Mouse (Mus musculus): ENCODE data around the gene Spib. TPM values are rescaled to one million over a fixed set of nuclear protein-coding genes. Genes with fewer than 3 reads are reported as not detected.

Gene Spib
- polyA plus RNA-seq, 1 experiment from 2014 or later = not detected

DNA sequence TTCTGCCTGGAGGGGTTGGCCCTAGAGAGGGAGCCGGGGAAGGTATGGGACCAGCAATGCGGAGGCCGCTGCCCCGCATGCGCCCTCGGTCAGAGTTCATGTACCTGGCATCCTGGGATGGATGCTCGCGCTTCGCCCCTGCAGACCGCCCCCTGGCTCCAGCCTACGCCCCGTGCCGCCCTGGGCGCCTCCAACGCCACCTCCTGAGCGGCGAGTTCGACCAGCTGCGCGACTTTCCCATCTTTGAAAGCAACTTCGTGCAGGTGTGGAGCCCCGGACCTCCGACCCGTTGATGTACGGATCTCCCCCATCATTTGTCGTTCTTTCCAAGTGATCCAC is 35.1 kb downstream of the Spib start:
- Histone ChIP-seq H3K36me3 (ENCODE audit: control insufficient read depth, insufficient read depth, low read length) (peaks cover 5% of the 10 kb centered on the region), H3K9ac (ENCODE audit: low read length) (peak overlapping the region; percentile 93), H3K27me3 (ENCODE audit: control insufficient read depth, insufficient read depth, low read length) (no peaks in the 10 kb centered on the region), H3K9me3 (ENCODE audit: control insufficient read depth, low read length) (no peaks in the 10 kb centered on the region), H3K4me3 (ENCODE audit: low read depth, low read length) (peak overlapping the region; percentile 76), H3K4me1 (ENCODE audit: control insufficient read depth, insufficient read depth, low read length) (peaks cover 10% of the 10 kb centered on the region), H3K27ac (ENCODE audit: low read depth, low read length) (peak overlapping the region; percentile 85), H3K4me2 (peak overlapping the region; percentile 83)
- DNase-seq (ENCODE audit: low spot score, missing footprints) (no peak), ATAC-seq (ENCODE audit: low FRiP score) (no peak)
- under 1% methylated on average over 26 of the region's 26 CpGs for WGBS

DNA sequence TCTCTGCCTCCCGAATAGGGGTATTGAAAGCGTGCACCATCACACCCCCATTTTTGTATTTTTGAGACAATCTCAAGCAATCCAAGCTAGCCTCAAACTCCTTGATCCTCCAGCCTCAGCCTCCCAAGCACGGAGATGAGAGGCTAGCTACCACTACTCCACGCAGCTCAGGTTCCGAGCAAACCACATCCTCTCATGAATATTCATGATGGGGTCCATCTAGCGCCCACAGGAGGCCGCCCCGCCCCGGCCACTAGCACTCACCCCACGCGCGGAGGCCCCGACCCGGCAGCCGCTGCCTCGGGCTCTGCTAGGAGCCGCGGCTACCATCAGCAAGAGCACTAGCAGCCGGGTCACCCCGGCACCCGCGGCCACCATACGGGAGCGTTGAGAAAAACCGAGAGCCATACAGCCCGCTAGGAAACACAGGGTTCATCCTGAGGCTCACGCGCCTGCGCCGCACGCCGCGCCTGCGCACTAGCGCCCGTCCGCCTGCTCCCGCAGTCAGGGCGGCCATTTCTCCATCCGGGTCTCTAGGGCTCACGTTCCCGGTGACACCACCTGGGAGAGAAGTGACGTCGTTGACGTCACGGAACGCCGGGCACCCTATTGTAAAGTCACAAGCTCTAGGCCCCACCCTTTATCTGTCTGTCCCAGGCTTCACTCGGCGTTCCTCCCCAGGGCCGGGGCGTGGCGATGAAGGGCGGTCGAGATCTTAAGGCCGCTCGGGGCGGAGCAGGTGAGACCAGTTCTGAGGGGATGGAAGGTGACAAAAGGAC is 35.7 kb downstream of the Spib start, which contains the start of the genes Emc10 and Fam71e1:
Gene Emc10, minus strand, starts transcription at position 538 of the 779 bp plus-strand sequence.
Gene Fam71e1, plus strand, starts transcription at position 590 of the 779 bp plus-strand sequence.
- DNase-seq (ENCODE audit: low spot score, missing footprints) = peak; percentile 100
- ATAC-seq (ENCODE audit: low FRiP score) = peak; percentile 96
- Histone ChIP-seq H3K9ac (ENCODE audit: low read length) (peak within 1 kb of the TSS; percentile 93), H3K4me3 (ENCODE audit: low read depth, low read length) (peak within 1 kb of the TSS; percentile 76), H3K4me2 (peak within 1 kb of the TSS; percentile 83), H3K4me1 (ENCODE audit: control insufficient read depth, insufficient read depth, low read length) (peaks cover 10% of the 10 kb centered on the region), H3K27me3 (ENCODE audit: control insufficient read depth, insufficient read depth, low read length) (no peaks in the 10 kb centered on the region), H3K27ac (ENCODE audit: low read depth, low read length) (peak within 1 kb of the TSS; percentile 85), H3K9me3 (ENCODE audit: control insufficient read depth, low read length) (no peaks in the 10 kb centered on the region), H3K36me3 (ENCODE audit: control insufficient read depth, insufficient read depth, low read length) (peaks cover 10% of the 10 kb centered on the region)
- 1% methylated on average over 58 of the region's 58 CpGs for WGBS

DNA sequence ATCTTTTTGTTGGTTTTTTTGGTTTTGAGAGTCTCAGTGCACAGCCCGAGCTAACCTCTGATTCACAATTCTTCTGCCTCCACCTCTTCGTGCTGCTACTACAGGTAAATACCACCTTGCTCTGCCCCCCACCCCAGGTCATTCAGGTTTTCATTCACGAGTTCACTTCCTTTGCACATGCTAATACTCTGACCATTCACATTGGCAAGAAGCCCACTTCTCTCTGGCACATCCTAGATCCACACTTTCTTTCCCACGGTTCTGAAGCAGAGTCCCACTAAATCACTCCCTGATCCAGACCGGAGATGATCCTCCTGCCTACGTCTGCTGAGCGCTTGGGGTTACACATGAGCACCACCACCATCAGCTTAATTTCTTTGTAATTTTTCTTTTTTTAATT is 36.8 kb downstream of the Spib start:
- Histone ChIP-seq H3K9ac (ENCODE audit: low read length) (peak overlapping the region; percentile 93; the same call in 1 of the 2 replicates), H3K27ac (ENCODE audit: low read depth, low read length) (no peak overlapping the region), H3K4me1 (ENCODE audit: control insufficient read depth, insufficient read depth, low read length) (peaks cover 10% of the 10 kb centered on the region), H3K27me3 (ENCODE audit: control insufficient read depth, insufficient read depth, low read length) (no peaks in the 10 kb centered on the region), H3K36me3 (ENCODE audit: control insufficient read depth, insufficient read depth, low read length) (peaks cover 18% of the 10 kb centered on the region), H3K9me3 (ENCODE audit: control insufficient read depth, low read length) (no peaks in the 10 kb centered on the region), H3K4me3 (ENCODE audit: low read depth, low read length) (peak overlapping the region; percentile 76; the same call in 1 of the 2 replicates), H3K4me2 (peak overlapping the region; percentile 83)
- DNase-seq (ENCODE audit: low spot score, missing footprints) (peak; percentile 37), ATAC-seq (ENCODE audit: low FRiP score) (no peak)
- WGBS = 88% methylated on average over 7 of the region's 7 CpGs

DNA sequence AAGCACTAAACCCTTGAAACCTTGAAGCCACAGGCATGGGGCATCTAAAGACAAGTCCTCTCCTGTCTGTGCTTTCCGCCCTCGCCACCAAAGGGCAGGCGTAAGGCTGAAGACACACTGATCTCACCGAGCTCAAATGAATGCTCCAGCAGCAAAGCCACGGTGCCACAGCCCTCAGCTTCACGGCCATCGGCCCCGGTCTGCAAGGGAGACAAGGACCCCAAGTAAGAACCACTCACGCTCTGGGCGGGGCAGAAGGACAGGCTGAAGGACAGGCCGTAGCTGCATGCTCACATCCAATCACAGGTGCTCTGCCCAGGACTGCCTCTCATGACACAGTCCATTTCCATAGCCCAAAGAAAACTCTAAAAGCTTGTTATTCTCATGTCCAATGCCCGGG is 37.2 kb downstream of the Spib start:
- peaks cover 10% of the 10 kb centered on the region for H3K4me1 ChIP-seq (ENCODE audit: control insufficient read depth, insufficient read depth, low read length)
- no peak overlapping the region for H3K9ac ChIP-seq (ENCODE audit: low read length)
- 91% methylated on average over 12 of the region's 12 CpGs for WGBS
- no peaks in the 10 kb centered on the region for H3K27me3 ChIP-seq (ENCODE audit: control insufficient read depth, insufficient read depth, low read length)
- ATAC-seq (ENCODE audit: low FRiP score) = no peak
- no peak overlapping the region for H3K4me2 ChIP-seq
- H3K27ac ChIP-seq (ENCODE audit: low read depth, low read length) = no peak overlapping the region
- H3K36me3 ChIP-seq (ENCODE audit: control insufficient read depth, insufficient read depth, low read length) = peaks cover 18% of the 10 kb centered on the region
- peak; percentile 47 for DNase-seq (ENCODE audit: low spot score, missing footprints)
- no peaks in the 10 kb centered on the region for H3K9me3 ChIP-seq (ENCODE audit: control insufficient read depth, low read length)
- H3K4me3 ChIP-seq (ENCODE audit: low read depth, low read length) = no peak overlapping the region

DNA sequence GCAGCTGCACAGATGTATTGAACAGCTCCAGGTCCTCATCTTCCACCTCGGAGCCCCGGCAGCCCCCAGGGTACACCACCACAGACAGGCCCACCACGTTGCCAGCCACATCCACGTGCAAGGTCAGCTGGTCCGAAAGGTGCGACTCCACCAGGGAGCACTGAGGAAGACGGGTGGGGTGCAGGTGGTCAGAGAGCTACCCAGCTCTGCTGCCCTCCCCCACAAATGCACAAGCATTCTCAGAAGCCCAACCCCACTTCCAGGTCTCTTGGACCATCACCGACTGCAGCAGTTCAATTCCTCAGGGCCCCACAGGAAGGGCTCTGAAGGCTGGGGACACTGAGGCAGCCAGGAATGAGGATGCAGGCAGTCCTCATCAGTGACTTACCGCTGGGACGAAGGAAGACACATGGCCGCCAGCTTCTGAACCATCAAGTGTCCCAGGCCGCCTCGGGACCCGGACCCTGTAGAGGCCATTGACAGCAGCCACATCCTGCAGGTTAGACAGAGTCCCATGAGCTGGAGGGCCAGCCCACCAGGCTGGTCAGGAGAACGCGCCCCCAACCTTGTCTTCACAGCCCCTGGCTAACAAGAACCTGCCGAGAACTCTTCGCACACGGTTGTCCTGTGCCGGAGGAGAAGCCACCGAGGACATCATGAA is 39.6 kb downstream of the Spib start:
- Histone ChIP-seq H3K27ac (ENCODE audit: low read depth, low read length) (no peak overlapping the region), H3K36me3 (ENCODE audit: control insufficient read depth, insufficient read depth, low read length) (peaks cover 22% of the 10 kb centered on the region), H3K9me3 (ENCODE audit: control insufficient read depth, low read length) (no peaks in the 10 kb centered on the region), H3K27me3 (ENCODE audit: control insufficient read depth, insufficient read depth, low read length) (no peaks in the 10 kb centered on the region), H3K9ac (ENCODE audit: low read length) (no peak overlapping the region), H3K4me3 (ENCODE audit: low read depth, low read length) (no peak overlapping the region), H3K4me2 (no peak overlapping the region), H3K4me1 (ENCODE audit: control insufficient read depth, insufficient read depth, low read length) (peaks cover 10% of the 10 kb centered on the region)
- ATAC-seq (ENCODE audit: low FRiP score) (no peak), DNase-seq (ENCODE audit: low spot score, missing footprints) (peak; percentile 68)
- 93% methylated on average over 21 of the region's 21 CpGs for WGBS

DNA sequence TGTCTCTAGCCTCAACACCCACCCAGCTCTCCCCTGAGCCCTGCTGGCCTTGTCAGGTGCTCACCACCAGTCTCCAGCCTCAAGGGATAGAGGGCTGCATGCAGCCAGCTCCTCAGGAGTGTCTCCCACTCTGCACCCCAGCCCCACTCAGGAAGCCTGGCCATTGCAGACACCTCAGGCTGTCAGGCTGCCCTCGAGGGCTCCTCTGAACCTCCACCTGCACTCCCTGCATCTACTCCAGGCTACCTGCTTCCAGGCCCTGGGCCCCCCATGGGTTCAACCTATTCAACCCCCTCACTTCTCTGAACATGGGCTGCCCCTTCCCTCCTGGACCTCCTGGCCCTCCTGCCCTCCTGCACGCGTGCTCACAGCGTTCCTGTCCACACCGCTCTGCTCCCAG is 40.5 kb downstream of the Spib start:
- WGBS = 94% methylated on average over 5 of the region's 5 CpGs

DNA sequence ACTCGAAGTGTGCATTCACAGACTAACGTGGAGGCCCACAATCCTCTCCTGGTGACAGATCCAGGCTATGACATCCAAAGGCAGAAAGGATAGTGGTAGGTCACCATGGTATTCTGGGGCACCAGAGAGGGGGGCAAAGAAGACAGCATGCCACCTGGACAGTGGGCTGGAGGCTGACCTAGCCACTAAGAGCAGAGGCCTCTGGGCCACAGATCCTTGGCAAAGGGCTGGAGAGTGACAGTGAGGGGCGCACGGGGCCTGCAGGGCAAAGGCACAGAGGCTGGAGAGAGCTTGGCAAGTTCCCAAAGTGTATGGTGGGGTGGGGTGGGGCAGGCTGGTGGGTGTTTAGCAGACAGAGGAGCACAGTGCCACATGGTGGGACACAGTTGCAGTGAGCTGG is 41.6 kb downstream of the Spib start:
- Histone ChIP-seq H3K36me3 (ENCODE audit: control insufficient read depth, insufficient read depth, low read length) (peaks cover 22% of the 10 kb centered on the region), H3K4me2 (no peak overlapping the region), H3K4me1 (ENCODE audit: control insufficient read depth, insufficient read depth, low read length) (peaks cover 5% of the 10 kb centered on the region), H3K4me3 (ENCODE audit: low read depth, low read length) (no peak overlapping the region), H3K27ac (ENCODE audit: low read depth, low read length) (no peak overlapping the region), H3K9me3 (ENCODE audit: control insufficient read depth, low read length) (no peaks in the 10 kb centered on the region), H3K27me3 (ENCODE audit: control insufficient read depth, insufficient read depth, low read length) (no peaks in the 10 kb centered on the region), H3K9ac (ENCODE audit: low read length) (no peak overlapping the region)
- WGBS = 88% methylated on average over 4 of the region's 4 CpGs
- DNase-seq (ENCODE audit: low spot score, missing footprints) = peak; percentile 33
- no peak for ATAC-seq (ENCODE audit: low FRiP score)

More for the DNA sequence above, 40.5 kb downstream of the Spib start:
- H3K9ac ChIP-seq (ENCODE audit: low read length) = no peak overlapping the region
- no peak overlapping the region for H3K4me2 ChIP-seq
- DNase-seq (ENCODE audit: low spot score, missing footprints) (peak; percentile 19), ATAC-seq (ENCODE audit: low FRiP score) (no peak)
- no peaks in the 10 kb centered on the region for H3K27me3 ChIP-seq (ENCODE audit: control insufficient read depth, insufficient read depth, low read length)
- no peak overlapping the region for H3K27ac ChIP-seq (ENCODE audit: low read depth, low read length)
- H3K4me1 ChIP-seq (ENCODE audit: control insufficient read depth, insufficient read depth, low read length) = peaks cover 10% of the 10 kb centered on the region
- H3K9me3 ChIP-seq (ENCODE audit: control insufficient read depth, low read length) = no peaks in the 10 kb centered on the region
- peaks cover 22% of the 10 kb centered on the region for H3K36me3 ChIP-seq (ENCODE audit: control insufficient read depth, insufficient read depth, low read length)
- no peak overlapping the region for H3K4me3 ChIP-seq (ENCODE audit: low read depth, low read length)

DNA sequence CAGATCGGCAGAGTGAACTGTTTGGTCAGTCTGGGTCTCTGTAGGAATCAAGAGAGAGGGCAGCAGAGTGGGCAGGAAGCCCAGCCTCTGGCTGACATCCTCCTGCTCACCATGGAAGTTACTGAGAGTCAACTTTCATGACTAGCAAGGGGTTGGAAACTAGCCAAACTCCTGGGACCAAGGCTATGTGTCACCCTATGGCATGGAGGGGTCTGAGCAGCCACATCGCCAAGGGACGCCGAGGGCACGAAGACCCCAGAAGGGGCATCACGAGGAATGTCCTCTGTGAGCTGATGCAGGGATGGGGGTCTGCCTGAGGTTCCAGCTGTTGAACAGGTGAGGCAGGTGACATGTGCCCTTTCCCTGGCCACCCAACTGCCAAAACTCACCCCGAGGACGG is 43.3 kb downstream of the Spib start:
- H3K9ac ChIP-seq (ENCODE audit: low read length) = no peak overlapping the region
- peaks cover 22% of the 10 kb centered on the region for H3K36me3 ChIP-seq (ENCODE audit: control insufficient read depth, insufficient read depth, low read length)
- no peaks in the 10 kb centered on the region for H3K27me3 ChIP-seq (ENCODE audit: control insufficient read depth, insufficient read depth, low read length)
- no peaks in the 10 kb centered on the region for H3K9me3 ChIP-seq (ENCODE audit: control insufficient read depth, low read length)
- no peak overlapping the region for H3K4me3 ChIP-seq (ENCODE audit: low read depth, low read length)
- H3K27ac ChIP-seq (ENCODE audit: low read depth, low read length) = no peak overlapping the region
- ATAC-seq (ENCODE audit: low FRiP score) = no peak
- peak; percentile 56 for DNase-seq (ENCODE audit: low spot score, missing footprints)
- H3K4me1 ChIP-seq (ENCODE audit: control insufficient read depth, insufficient read depth, low read length) = no peaks in the 10 kb centered on the region
- no peak overlapping the region for H3K4me2 ChIP-seq
- WGBS = 100% methylated on average over 8 of the region's 8 CpGs

DNA sequence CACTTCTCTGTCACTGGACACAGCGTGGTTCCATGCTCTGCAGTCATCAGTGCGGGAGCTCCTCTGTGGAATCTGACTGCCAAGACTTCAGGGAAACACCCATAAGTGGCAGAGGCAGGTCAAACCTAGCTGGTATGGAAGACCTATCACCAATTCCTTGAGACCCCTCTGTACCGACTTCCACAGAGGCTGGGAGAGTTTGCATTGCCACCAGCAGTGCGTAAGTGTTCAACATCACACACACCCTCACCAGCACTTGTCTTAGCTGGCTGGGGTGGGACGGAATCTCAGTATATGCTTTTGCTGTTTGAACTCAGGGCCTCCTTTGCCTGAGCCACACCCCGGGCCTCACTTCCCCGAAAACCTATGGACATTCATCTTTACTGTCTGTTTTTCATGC is 43.9 kb downstream of the Spib start:
- no peak overlapping the region for H3K4me2 ChIP-seq
- DNase-seq (ENCODE audit: low spot score, missing footprints) (peak; percentile 78), ATAC-seq (ENCODE audit: low FRiP score) (no peak)
- no peaks in the 10 kb centered on the region; the same call in 1 of the 2 replicates for H3K27me3 ChIP-seq (ENCODE audit: control insufficient read depth, insufficient read depth, low read length)
- H3K4me1 ChIP-seq (ENCODE audit: control insufficient read depth, insufficient read depth, low read length) = no peaks in the 10 kb centered on the region
- H3K36me3 ChIP-seq (ENCODE audit: control insufficient read depth, insufficient read depth, low read length) = peaks cover 22% of the 10 kb centered on the region
- H3K27ac ChIP-seq (ENCODE audit: low read depth, low read length) = no peak overlapping the region
- no peak overlapping the region for H3K9ac ChIP-seq (ENCODE audit: low read length)
- no peak overlapping the region for H3K4me3 ChIP-seq (ENCODE audit: low read depth, low read length)
- 88% methylated on average over 7 of the region's 7 CpGs for WGBS
- H3K9me3 ChIP-seq (ENCODE audit: control insufficient read depth, low read length) = no peaks in the 10 kb centered on the region
